Mouse (Mus musculus) inflammation-experienced regulatory T-cells, adult 6 months (primary cell): ENCODE results near the gene Jade2. TPM values are rescaled to one million over a fixed set of nuclear protein-coding genes. Genes with fewer than 3 reads are reported as not detected.

Experiments used
- ATAC-seq: one replicate; pipeline ENCODE4 v1.8.0; 2017
- polyA plus RNA-seq, 3 experiments: library from polyadenylated mRNA; unstranded; fragments of 100-300 nt; shearing (Covaris generic); gene quantifications; one replicate each; pipeline ENCODE4 v1.2.1; 2017

Jade2 gene
- polyA plus RNA-seq = 10 to 100 TPM; 14.1 to 21.5 (median 20.1) TPM

GRCm38 (mm10) chr11:51857081-51857671, at the start of gene Jade2:
Gene Jade2 (minus strand): TSS chr11:51857653.
- peak; percentile 11 for ATAC-seq

- no peak for ATAC-seq
Observed at GRCm38 (mm10) chr11:51904224-51904623, 46.8 kb upstream of the Jade2 start.

- no peak for ATAC-seq
Observed at GRCm38 (mm10) chr11:51899691-51900090, 42.2 kb upstream of the Jade2 start.

GRCm38 (mm10) chr11:51898326-51899080, 41.0 kb upstream of the Jade2 start:
- ATAC-seq = no peak

- ATAC-seq = no peak
Observed at GRCm38 (mm10) chr11:51897311-51897710, 39.9 kb upstream of the Jade2 start.

GRCm38 (mm10) chr11:51896012-51896411, 38.6 kb upstream of the Jade2 start:
- ATAC-seq = no peak

GRCm38 (mm10) chr11:51885681-51886080, 28.2 kb upstream of the Jade2 start:
- no peak for ATAC-seq

- ATAC-seq = no peak
Observed at GRCm38 (mm10) chr11:51884092-51884491, 26.6 kb upstream of the Jade2 start.

- peak; percentile 97 for ATAC-seq
Observed at GRCm38 (mm10) chr11:51883670-51884069, 26.2 kb upstream of the Jade2 start.

GRCm38 (mm10) chr11:51881776-51882175, 24.3 kb upstream of the Jade2 start:
- no peak for ATAC-seq

GRCm38 (mm10) chr11:51881041-51881730, 23.7 kb upstream of the Jade2 start:
- ATAC-seq = no peak

- no peak for ATAC-seq
Observed at GRCm38 (mm10) chr11:51876943-51877344, 19.5 kb upstream of the Jade2 start.

- ATAC-seq = no peak
Observed at GRCm38 (mm10) chr11:51875792-51876195, 18.3 kb upstream of the Jade2 start.

- no peak for ATAC-seq
Observed at GRCm38 (mm10) chr11:51875086-51875485, 17.6 kb upstream of the Jade2 start.

- ATAC-seq = peak; percentile 65
Observed at GRCm38 (mm10) chr11:51874266-51875036, 17.0 kb upstream of the Jade2 start.

- ATAC-seq = no peak
Observed at GRCm38 (mm10) chr11:51873141-51873540, 15.7 kb upstream of the Jade2 start.

- no peak for ATAC-seq
Observed at GRCm38 (mm10) chr11:51867261-51867660, 9.8 kb upstream of the Jade2 start.

GRCm38 (mm10) chr11:51866020-51866419, 8.6 kb upstream of the Jade2 start:
- no peak for ATAC-seq

- ATAC-seq = no peak
Observed at GRCm38 (mm10) chr11:51860666-51861065, 3.2 kb upstream of the Jade2 start.

GRCm38 (mm10) chr11:51859561-51859960, 2.1 kb upstream of the Jade2 start:
- ATAC-seq = no peak

- ATAC-seq = peak; percentile 30
Observed at GRCm38 (mm10) chr11:51858528-51859051, 1.1 kb upstream of the Jade2 start.

- peak; percentile 45 for ATAC-seq
Observed at GRCm38 (mm10) chr11:51857818-51858527, 520 bp upstream of the Jade2 start.
